Mouse (Mus musculus) lung, adult 2 months (tissue): ENCODE measurements around the gene Ncoa6.

Experiments
- CTCF ChIP-seq: fragments of 200-500 bp; IDR thresholded peaks from 2 replicates; pipeline ENCODE4 v1.5.1; 2011; ENCODE audit warnings: mild to moderate bottlenecking, low read length, control low read depth; ENCODE audit not compliant: insufficient read depth
- POLR2A ChIP-seq: fragments of 200-500 bp; IDR thresholded peaks from 2 replicates; pipeline ENCODE4 v1.6.1; 2011; ENCODE audit warnings: low read depth, mild to moderate bottlenecking, control low read depth, low read length, borderline replicate concordance; ENCODE audit errors: extremely low read depth

DNA sequence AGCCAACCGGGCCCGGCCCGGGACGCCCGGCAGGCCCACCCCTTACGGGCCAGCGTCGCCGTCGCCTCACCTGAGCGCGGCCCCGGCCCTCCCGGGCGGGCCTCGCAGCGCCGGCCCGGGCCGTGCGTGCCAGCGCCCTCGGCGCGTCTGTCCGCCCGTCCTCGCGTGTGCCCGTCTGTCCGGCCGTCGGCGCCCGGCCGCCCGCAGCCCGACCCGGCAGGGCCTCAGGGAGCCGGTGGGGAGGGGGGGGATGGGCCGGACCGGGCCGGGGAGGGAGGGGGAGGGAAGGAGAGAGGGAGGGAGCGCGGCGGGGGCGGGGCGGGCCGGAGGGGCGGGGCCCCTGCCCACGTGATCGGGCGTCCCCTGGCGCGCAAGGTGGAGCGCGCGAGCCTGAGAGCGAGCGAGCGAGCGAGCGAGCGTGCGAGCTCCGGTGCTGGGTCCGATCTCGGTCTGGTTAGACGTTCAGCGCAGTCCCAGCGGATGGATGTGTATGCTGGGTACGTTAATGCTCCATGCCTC lies at the start of gene Ncoa6:
- TF ChIP-seq POLR2A (no peak), CTCF (no peak)
